10 mouse cellular contexts compared by ENCODE assay signal in the genomic region with DNA sequence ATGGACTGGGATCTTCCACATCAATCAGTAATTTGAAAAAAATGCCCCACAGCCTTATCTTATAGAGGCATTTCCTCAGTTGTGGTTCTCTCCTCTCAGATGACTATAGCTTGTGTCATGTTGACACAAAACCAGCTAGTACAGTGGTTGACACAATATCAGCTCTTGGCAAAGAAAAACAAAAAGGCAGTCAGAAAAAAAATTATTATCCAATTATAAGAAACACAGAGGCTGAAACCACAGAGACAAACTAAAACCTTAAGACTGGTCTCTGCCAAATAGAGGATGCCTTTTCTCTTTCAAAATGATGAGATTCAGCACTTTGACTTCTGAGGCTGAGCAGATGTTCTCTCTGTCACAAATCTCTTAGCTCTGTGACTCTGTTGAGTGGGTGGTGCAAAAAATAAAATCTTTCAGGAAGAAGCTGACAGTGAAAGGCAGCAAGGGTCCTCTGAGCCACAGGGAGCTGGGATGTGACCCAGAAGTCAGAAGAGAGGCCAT.
A peak's percentile ranks its signal among the peaks of the same experiment; 100 is the strongest.
DNase-seq lines count a peak whose midpoint lies in the region; ATAC-seq and TF ChIP-seq lines count a peak whose summit lies in the region.
"Had no signal": no experiment of that assay in that cellular context is flagged by ENCODE, and none has a peak within 500 bp of the region (broad histone marks: within the 10 kb centered on the region; RNA-seq: fewer than 3 reads in every experiment).

No protein-coding gene starts in this region.

- no peak overlapping the region for H3K4me3 ChIP-seq in kidney, adult 2 months (ENCODE audit: insufficient read depth, low read depth, low read length)
- no peak overlapping the region for H3K4me3 ChIP-seq in forebrain, embryonic 13.5 days
- H3K4me3 ChIP-seq in midbrain, embryonic 11.5 days (ENCODE audit: low read depth, low read length) = no peak overlapping the region
- H3K4me3 ChIP-seq: heart, embryonic 15.5 days had no signal

- ATAC-seq in forebrain, embryonic 13.5 days = no peak
- ATAC-seq in midbrain, embryonic 11.5 days (ENCODE audit: low FRiP score) = no peak
- ATAC-seq: forebrain, postnatal 0 days had no signal

- no peak for TF ChIP-seq CTCF in kidney, adult 2 months (conservative IDR thresholded peaks at IDR 0.05; ENCODE audit: insufficient read depth, insufficient read length, low read depth, low read length)

- no peak overlapping the region for H3K27ac ChIP-seq in kidney, adult 2 months (ENCODE audit: insufficient read depth, low read depth, low read length)
- no peak overlapping the region for H3K27ac ChIP-seq in forebrain, embryonic 13.5 days
- H3K27ac ChIP-seq in midbrain, embryonic 11.5 days (ENCODE audit: low read depth, low read length) = no peak overlapping the region
- H3K27ac ChIP-seq: heart, embryonic 15.5 days had no signal

- no peaks in the 10 kb centered on the region for H3K27me3 ChIP-seq in kidney, adult 2 months (replicated peaks; ENCODE audit: control insufficient read depth, insufficient read depth, low read length)
- no peaks in the 10 kb centered on the region for H3K27me3 ChIP-seq in forebrain, embryonic 13.5 days
- H3K27me3 ChIP-seq in midbrain, embryonic 11.5 days (ENCODE audit: control insufficient read depth, insufficient read depth, low read length) = no peaks in the 10 kb centered on the region
- H3K27me3 ChIP-seq: heart, embryonic 15.5 days had no signal

- peaks cover 10% of the 10 kb centered on the region for H3K4me1 ChIP-seq in kidney, adult 2 months (ENCODE audit: control insufficient read depth, insufficient read depth, low read length)
- peaks cover 24% of the 10 kb centered on the region for H3K4me1 ChIP-seq in forebrain, embryonic 13.5 days
- peaks cover 5% of the 10 kb centered on the region; the same call in 1 of the 2 replicates for H3K4me1 ChIP-seq in midbrain, embryonic 11.5 days (ENCODE audit: control insufficient read depth, insufficient read depth, low read length)

- peak; percentile 44 for DNase-seq in kidney, adult 2 months
- no peak for DNase-seq in kidney, adult 8-10 months
- DNase-seq in thymus, postnatal 0 days (ENCODE audit: low spot score) = peak; percentile 13
- no peak for DNase-seq in thymus, postnatal 36 days
- peak; percentile 59 for DNase-seq in induced T-regulatory cell, adult 2 months (ENCODE audit: low read depth)
- DNase-seq in midbrain, embryonic 11.5 days (ENCODE audit: low spot score, missing footprints) = no peak
- DNase-seq: cerebellum, adult 11 months; forebrain, postnatal 0 days had no signal

- no peak overlapping the region for H3K4me2 ChIP-seq in forebrain, embryonic 13.5 days
- H3K4me2 ChIP-seq in midbrain, embryonic 11.5 days = no peak overlapping the region
- H3K4me2 ChIP-seq: heart, embryonic 15.5 days had no signal

- H3K36me3 ChIP-seq in kidney, adult 2 months (ENCODE audit: control insufficient read depth, insufficient read depth, low read length) = no peaks in the 10 kb centered on the region
- H3K36me3 ChIP-seq in forebrain, embryonic 13.5 days (ENCODE audit: poor library complexity, severe bottlenecking) = no peaks in the 10 kb centered on the region
- H3K36me3 ChIP-seq in midbrain, embryonic 11.5 days (ENCODE audit: control insufficient read depth, insufficient read depth, low read length) = no peaks in the 10 kb centered on the region
- H3K36me3 ChIP-seq: heart, embryonic 15.5 days had no signal

- no peak for TF ChIP-seq POLR2A in kidney, adult 2 months (IDR thresholded peaks at IDR 0.05; ENCODE audit: low read depth, low read length)

- no peaks in the 10 kb centered on the region; the same call in 1 of the 2 replicates for H3K9me3 ChIP-seq in forebrain, embryonic 13.5 days (replicated peaks)
- no peaks in the 10 kb centered on the region for H3K9me3 ChIP-seq in midbrain, embryonic 11.5 days (ENCODE audit: control insufficient read depth, low read length)
- H3K9me3 ChIP-seq: heart, embryonic 15.5 days had no signal

- no peak overlapping the region for H3K9ac ChIP-seq in forebrain, embryonic 13.5 days
- H3K9ac ChIP-seq in midbrain, embryonic 11.5 days (ENCODE audit: low read length) = no peak overlapping the region
- H3K9ac ChIP-seq: forebrain, postnatal 0 days; heart, embryonic 15.5 days had no signal

Comparison
In these comparisons a context has a peak if more than half of its experiments do, and no peak if none do; other contexts are left out.
1. DNase-seq: peak in kidney, adult 2 months (single experiment), thymus, postnatal 0 days (single experiment) and induced T-regulatory cell, adult 2 months (single experiment); none in kidney, adult 8-10 months (0 of 2), thymus, postnatal 36 days (0 of 2) and midbrain, embryonic 11.5 days (single experiment).